27 mouse cellular contexts compared by ENCODE assay signal in genomic region chr14:87344540-87344939, GRCm38 (mm10).
"Had no signal": no experiment of that assay in that cellular context is flagged by ENCODE, and none has a peak within 500 bp of the region (broad histone marks: within the 10 kb centered on the region; RNA-seq: fewer than 3 reads in every experiment).

No protein-coding gene starts in this region.

- H3K9me3 ChIP-seq: heart, embryonic 13.5 days; heart, embryonic 15.5 days; hindbrain, embryonic 13.5 days; hindbrain, embryonic 15.5 days; kidney, embryonic 15.5 days; limb, embryonic 13.5 days; limb, embryonic 15.5 days; liver, embryonic 12.5 days had no signal

- H3K9ac ChIP-seq: heart, embryonic 13.5 days; heart, embryonic 15.5 days; hindbrain, embryonic 13.5 days; hindbrain, embryonic 15.5 days; kidney, embryonic 15.5 days; limb, embryonic 13.5 days; limb, embryonic 15.5 days; liver, embryonic 12.5 days; liver, embryonic 14.5 days had no signal

- H3K36me3 ChIP-seq: heart, embryonic 13.5 days; heart, embryonic 15.5 days; hindbrain, embryonic 13.5 days; hindbrain, embryonic 15.5 days; kidney, embryonic 15.5 days; limb, embryonic 13.5 days; limb, embryonic 15.5 days; liver, embryonic 12.5 days had no signal

- DNase-seq: gastrocnemius, postnatal 14 days; gastrocnemius, postnatal 36 days; heart, adult 11 months; heart, adult 2 months; heart, postnatal 14 days; heart, postnatal 36 days; kidney, adult 11 months; kidney, adult 2 months; kidney, adult 9 months; kidney, postnatal 14 days; kidney, postnatal 36 days; layer of hippocampus, adult 9-11 months; layer of hippocampus, postnatal 36 days; left cerebral cortex, postnatal 4 days had no signal

- ATAC-seq: hindbrain, postnatal 0 days; intestine, embryonic 16.5 days; liver, embryonic 12.5 days had no signal

- H3K4me1 ChIP-seq: heart, embryonic 13.5 days; heart, embryonic 15.5 days; hindbrain, embryonic 13.5 days; hindbrain, embryonic 15.5 days; kidney, embryonic 15.5 days; limb, embryonic 13.5 days; limb, embryonic 15.5 days; liver, embryonic 12.5 days had no signal

- H3K27me3 ChIP-seq: heart, embryonic 13.5 days; heart, embryonic 15.5 days; hindbrain, embryonic 13.5 days; hindbrain, embryonic 15.5 days; kidney, embryonic 15.5 days; limb, embryonic 13.5 days; limb, embryonic 15.5 days; liver, embryonic 12.5 days had no signal

- H3K27ac ChIP-seq: heart, adult 2 months; heart, embryonic 13.5 days; heart, embryonic 15.5 days; hindbrain, embryonic 13.5 days; hindbrain, embryonic 15.5 days; hindbrain, postnatal 0 days; kidney, embryonic 15.5 days; kidney, postnatal 0 days; limb, embryonic 13.5 days; limb, embryonic 15.5 days; liver, embryonic 12.5 days; liver, embryonic 14.5 days had no signal

- H3K4me2 ChIP-seq: heart, embryonic 11.5 days; heart, embryonic 13.5 days; heart, embryonic 15.5 days; hindbrain, embryonic 13.5 days; hindbrain, embryonic 15.5 days; kidney, embryonic 15.5 days; limb, embryonic 13.5 days; limb, embryonic 15.5 days; liver, embryonic 12.5 days had no signal

- H3K4me3 ChIP-seq: heart, adult 2 months; heart, embryonic 13.5 days; heart, embryonic 15.5 days; hindbrain, embryonic 13.5 days; hindbrain, embryonic 15.5 days; kidney, embryonic 15.5 days; limb, embryonic 13.5 days; limb, embryonic 15.5 days; liver, embryonic 12.5 days had no signal
